Mouse (Mus musculus): ENCODE results near the gene Exoc7. TPM values are rescaled to one million over a fixed set of nuclear protein-coding genes. Genes with fewer than 3 reads are reported as not detected.
A peak's percentile ranks its signal among the peaks of the same experiment; 100 is the strongest.

Exoc7 gene
- polyA plus RNA-seq, 1 experiment from 2014 or later, result 63.6 TPM

DNA sequence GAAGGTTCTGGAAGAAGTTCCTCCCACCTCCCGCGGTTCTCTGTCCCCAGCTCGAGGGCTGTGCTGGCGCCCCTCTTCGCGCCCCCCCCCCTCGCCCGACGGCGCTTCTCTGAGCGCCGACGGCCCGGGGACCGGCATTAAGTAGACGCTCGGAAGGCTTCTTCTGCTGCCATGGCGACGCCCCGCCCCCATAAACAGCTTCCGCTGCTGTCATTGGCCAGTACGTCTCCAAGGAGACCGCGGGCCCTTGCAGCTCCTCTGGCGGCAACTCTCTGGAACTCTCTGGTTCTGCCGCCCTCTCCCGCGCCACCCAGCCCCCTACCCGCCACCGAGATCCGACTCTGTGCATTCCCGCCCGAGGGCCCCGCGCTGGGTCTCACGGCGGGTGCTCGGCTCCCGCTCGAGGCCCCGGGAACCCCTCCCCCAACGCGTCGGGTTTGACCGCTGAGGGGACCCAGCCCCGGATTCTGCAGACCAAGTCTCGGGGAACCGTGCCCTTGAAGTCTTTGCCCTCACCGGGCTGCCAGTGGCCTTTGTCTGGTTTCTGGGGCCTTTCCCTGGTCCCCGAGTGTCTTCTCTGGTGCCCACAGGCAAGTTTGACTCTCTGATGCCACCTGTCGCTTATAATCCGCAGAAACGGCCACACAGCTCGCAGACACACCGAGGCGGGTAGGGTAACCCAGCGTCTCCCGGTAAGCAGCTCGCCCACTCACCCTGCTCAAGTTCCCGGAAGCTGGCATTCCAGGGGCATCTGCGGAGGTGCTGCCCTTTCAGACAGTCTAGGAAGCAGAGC, 28.4 kb upstream of the Exoc7 start, which contains the start of gene Foxj1:
Gene Foxj1 (minus strand): TSS at position 156 of the 793 bp plus-strand sequence.
- DNase-seq (ENCODE audit: low read depth, low spot score) (peak; percentile 43), ATAC-seq (peak; percentile 23)
- TF ChIP-seq CTCF (IDR thresholded peaks at IDR 0.05), result no peak
- ChIA-PET CTCF (interaction anchor here (0.7 to 1.7 kb wide), 7 partner anchors 13 to 112 kb away, joined by 3 to 13 read pairs (median 3); no protein-coding TSS in a partner anchor), POLR2A (interaction anchor here (1.1 to 1.7 kb wide), 4 partner anchors 10 to 109 kb away, joined by 3 to 5 read pairs (median 4); no protein-coding TSS in a partner anchor)
- in situ Hi-C loops (cut with MboI; ENCODE audit: low pct_unique_long_range_greater_than_20kb), result no loop called here
- no peaks in the 10 kb centered on the region for H3K27me3 ChIP-seq

DNA sequence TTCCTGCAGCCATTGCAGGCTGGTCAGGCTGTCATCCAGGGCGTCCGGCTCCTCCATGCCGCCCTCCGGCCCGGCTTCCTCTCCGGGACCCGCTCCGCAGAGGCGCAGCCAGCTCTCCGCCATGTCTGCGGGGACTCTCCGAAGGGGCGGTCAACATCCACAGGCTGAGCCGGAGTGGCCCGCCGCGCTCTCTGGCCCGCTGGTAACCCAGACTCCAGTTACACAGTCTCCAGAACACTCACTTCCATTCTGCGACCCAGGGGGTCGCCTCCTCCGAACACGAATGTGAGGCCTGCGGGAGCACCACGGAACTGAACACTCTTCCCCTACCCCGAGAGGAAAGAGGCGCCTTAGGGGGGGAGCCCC, 27.4 kb upstream of the Exoc7 start:
- CTCF ChIA-PET, result no interaction called here
- POLR2A ChIA-PET, result no interaction called here
- no peak for TF ChIP-seq CTCF (IDR thresholded peaks at IDR 0.05)
- DNase-seq (ENCODE audit: low read depth, low spot score), result no peak
- H3K27me3 ChIP-seq, result no peaks in the 10 kb centered on the region
- ATAC-seq, result no peak
- in situ Hi-C loops (cut with MboI; ENCODE audit: low pct_unique_long_range_greater_than_20kb), result no loop called here

DNA sequence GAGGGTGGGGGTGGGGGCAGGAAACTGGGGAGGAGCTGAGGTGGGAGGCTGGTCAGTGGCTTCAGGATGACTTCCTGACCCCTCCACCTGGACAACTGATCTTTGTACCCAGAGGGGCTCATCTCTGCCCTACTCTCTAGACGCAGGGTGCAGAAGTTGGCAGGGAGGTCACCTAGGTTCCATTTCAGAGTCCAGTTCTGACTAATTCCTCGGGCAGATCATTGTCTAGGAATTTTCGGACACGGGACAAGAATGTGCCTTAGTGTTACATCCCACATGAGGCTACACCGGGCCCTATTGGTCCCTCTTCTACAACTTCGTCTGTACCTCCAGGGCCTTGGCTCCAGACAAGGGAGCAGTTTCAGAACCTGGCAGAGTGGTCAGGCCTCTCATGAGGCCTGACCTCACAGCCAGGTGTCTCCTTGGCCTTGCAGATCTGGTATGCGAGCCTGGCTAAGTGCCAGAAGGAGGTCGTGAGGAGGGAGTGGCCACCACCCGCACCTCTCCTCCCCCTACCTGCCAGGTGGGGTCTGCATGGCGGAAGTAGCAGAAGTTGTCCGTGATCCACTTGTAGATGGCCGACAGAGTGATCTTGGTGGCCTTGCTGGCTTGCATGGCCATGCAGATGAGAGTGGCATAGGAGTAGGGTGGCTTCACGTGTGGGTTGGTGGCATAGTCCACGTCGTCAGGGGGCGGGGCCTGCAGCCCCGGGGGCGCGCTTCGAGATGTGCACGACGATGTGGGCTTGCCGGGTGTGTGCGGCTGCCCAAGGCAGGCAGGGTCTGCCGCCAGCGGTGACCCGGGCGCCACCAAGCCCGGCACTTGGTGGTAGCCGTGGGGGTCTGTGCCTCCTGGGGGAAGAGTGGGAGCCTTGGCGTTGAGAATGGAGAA, 26.7 kb upstream of the Exoc7 start:
- in situ Hi-C loops (cut with MboI; ENCODE audit: low pct_unique_long_range_greater_than_20kb), result no loop called here
- H3K27me3 ChIP-seq, result no peaks in the 10 kb centered on the region
- no peak for TF ChIP-seq CTCF (IDR thresholded peaks at IDR 0.05)
- POLR2A ChIA-PET, result interaction anchor here (1.0 kb wide), 1 partner anchor 27 kb away, joined by 4 read pairs; the partner anchor contains the start of gene Exoc7
- DNase-seq (ENCODE audit: low read depth, low spot score) (peak; percentile 59), ATAC-seq (no peak)
- CTCF ChIA-PET, result no interaction called here

DNA sequence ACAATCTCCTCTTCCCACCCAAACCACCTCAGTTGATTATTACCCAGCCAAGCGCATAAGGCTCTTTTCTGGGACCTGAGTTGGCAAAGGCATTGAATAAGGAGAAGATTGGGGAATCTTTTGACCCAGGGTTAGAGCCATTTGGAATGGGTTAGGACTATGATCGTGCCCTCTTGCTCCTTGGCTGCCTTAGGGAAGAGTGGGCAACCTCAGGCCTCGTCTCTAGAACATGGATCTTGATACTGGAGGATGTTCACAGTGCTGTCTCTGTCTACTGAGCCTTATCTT, 25.9 kb upstream of the Exoc7 start:
- in situ Hi-C loops (cut with MboI; ENCODE audit: low pct_unique_long_range_greater_than_20kb), result no loop called here
- ATAC-seq (no peak), DNase-seq (ENCODE audit: low read depth, low spot score) (no peak)
- POLR2A ChIA-PET, result interaction anchor here (0.7 to 1.5 kb wide), 3 partner anchors 15 to 188 kb away, joined by 3 to 4 read pairs (median 4); partner anchors contain the start of gene Exoc7
- no peak for TF ChIP-seq CTCF (IDR thresholded peaks at IDR 0.05)
- CTCF ChIA-PET, result interaction anchor here (0.9 to 1.3 kb wide), 3 partner anchors 13 to 113 kb away, joined by 3 to 5 read pairs (median 3); no protein-coding TSS in a partner anchor
- no peaks in the 10 kb centered on the region for H3K27me3 ChIP-seq

DNA sequence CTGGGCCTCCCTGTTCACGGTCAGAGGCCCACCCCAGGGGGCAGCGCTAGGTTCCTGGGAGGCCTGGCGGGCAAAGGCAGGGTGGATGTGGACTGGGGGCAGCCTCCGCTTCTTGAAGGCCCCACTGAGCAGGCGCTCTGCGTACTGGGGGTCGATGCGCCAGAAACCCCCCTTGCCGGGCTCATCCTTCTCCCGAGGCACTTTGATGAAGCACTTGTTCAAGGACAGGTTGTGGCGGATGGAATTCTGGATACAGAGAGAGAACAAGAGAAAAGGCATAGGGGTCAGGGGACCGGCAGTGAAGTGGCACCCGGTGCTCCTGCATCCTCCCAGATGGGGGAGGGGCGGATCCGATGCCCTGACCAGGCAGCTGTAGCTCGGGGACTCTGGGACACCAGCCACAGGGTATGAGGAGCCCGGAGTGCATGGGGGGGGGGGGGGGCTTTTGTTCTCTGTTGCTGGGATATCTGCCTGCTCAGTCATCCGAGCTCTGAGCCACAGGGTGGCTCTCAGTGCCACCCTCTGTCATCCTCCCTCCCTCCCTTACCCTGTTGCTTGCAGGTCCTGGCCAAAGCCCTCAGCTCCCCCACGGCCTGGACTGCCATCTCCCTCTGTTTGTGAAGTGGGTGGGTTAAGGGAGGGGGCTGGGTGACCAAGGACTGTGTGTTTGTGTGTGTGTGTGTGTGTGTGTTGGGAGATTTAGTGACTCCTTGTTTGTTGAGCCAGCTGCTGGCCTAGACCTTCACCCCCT, 25.4 kb upstream of the Exoc7 start:
- ATAC-seq (peak; percentile 13), DNase-seq (ENCODE audit: low read depth, low spot score) (peak; percentile 48)
- in situ Hi-C loops (cut with MboI; ENCODE audit: low pct_unique_long_range_greater_than_20kb), result no loop called here
- POLR2A ChIA-PET, result interaction anchor here (0.7 to 1.5 kb wide), 3 partner anchors 14 to 187 kb away, joined by 3 to 4 read pairs (median 4); partner anchors contain the start of gene Exoc7
- no peaks in the 10 kb centered on the region for H3K27me3 ChIP-seq
- CTCF ChIA-PET, result interaction anchor here (0.9 to 1.3 kb wide), 3 partner anchors 12 to 114 kb away, joined by 3 to 5 read pairs (median 3); no protein-coding TSS in a partner anchor
- no peak for TF ChIP-seq CTCF (IDR thresholded peaks at IDR 0.05)

DNA sequence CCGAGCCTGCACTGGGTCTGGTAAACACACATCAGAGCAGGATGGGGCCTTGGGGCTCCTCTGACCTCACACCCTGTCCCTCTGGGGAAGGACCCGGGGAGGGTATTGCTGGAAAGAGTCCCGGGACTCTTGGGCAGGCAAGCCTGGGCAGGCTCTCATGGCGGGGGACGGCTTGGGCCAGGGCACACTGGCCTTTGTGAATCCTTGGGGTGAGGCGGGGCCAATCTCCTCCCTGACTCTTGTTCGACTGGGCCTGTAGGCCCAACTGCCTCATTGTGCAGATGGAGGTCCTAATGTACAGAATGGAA, 23.1 kb upstream of the Exoc7 start:
- ATAC-seq, result no peak

DNA sequence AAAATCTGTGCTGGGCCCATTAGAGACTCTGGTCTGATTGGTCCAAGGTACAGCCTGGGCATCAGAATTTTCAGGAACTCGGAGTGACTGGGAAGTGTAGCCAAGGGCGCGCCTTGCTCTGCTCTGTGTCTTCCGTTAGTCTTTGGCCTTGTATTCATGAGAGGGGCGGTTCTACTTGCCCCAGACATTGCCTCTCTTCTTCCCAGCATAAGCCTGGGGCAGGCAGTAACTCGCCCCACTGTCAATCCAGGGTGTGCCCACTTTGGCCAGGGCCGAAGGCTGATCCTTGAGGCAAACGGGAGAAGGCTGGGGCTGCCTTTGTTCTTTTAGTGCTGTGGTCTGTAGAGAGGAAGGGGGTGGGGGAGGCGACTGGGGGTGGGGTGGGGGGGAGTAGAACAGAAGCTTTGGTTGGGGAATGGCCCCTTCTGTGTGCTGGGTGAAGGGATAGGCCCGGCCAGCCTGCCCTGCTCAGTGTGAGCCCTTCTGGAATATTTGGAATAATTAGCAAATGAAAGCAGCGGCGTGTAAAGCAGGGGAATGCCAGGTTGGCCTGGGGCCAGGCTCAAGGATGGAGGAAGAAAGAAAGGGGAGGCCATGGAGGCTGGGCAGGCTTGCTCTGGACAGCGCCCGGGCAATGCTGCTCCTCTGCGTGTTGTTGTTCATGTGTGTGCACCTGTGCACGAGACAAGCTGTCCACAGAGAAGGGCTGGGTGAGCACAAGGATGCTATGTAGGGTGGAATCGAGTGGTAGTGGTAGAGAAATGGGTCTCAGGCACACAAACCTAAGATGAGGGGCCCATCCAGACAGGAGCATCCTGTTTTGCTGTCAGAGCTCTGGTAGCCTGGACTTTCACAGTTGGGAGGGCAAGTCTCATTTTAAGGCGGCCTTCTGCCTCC, 22.5 kb upstream of the Exoc7 start:
- ChIA-PET POLR2A (no interaction called here), CTCF (interaction anchor here (2.3 kb wide), 1 partner anchor 11 kb away, joined by 12 read pairs; no protein-coding TSS in a partner anchor)
- no peaks in the 10 kb centered on the region for H3K27me3 ChIP-seq
- TF ChIP-seq CTCF (IDR thresholded peaks at IDR 0.05), result no peak
- no peak for DNase-seq (ENCODE audit: low read depth, low spot score)
- in situ Hi-C loops (cut with MboI; ENCODE audit: low pct_unique_long_range_greater_than_20kb), result no loop called here
- no peak for ATAC-seq

More for the DNA sequence above, 23.1 kb upstream of the Exoc7 start:
- no peaks in the 10 kb centered on the region for H3K27me3 ChIP-seq
- no peak for TF ChIP-seq CTCF (IDR thresholded peaks at IDR 0.05)
- DNase-seq (ENCODE audit: low read depth, low spot score), result no peak
- POLR2A ChIA-PET, result no interaction called here
- CTCF ChIA-PET, result interaction anchor here (2.3 kb wide), 1 partner anchor 12 kb away, joined by 12 read pairs; no protein-coding TSS in a partner anchor
- in situ Hi-C loops (cut with MboI; ENCODE audit: low pct_unique_long_range_greater_than_20kb), result no loop called here

DNA sequence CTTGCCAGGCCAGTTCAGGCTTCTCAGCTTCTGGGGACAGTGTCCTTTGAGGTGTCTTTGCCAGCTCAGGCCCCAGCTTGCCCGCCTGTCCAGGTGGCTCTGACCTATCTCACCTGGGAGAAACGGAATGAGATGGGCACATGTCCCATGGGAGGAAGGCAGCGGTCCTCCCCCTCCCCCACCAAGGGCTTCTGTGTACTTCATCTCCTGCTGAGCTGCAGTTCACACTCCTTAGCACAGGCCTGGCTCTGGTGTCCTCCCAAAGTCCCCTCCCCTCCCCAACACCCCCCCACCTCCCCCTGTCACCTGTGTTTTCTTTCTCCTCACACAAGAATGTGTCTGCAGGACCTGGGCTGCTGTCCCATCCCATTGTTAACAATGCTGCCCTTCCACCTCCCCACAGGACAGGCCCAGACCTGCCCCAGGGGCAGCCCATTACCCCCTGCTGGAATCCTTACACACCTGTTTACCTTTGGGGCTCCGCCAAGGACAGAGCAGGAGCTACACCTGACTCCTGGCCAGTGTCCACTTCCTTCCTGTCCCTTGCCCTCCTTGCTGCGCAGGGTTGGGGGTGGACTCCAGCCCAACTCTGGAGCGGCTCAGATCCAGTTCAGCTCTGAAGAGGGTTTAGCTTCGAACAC, 20.1 kb upstream of the Exoc7 start:
- no peaks in the 10 kb centered on the region for H3K27me3 ChIP-seq
- no peak for DNase-seq (ENCODE audit: low read depth, low spot score)
- CTCF ChIA-PET, result no interaction called here
- no peak for TF ChIP-seq CTCF (IDR thresholded peaks at IDR 0.05)
- in situ Hi-C loops (cut with MboI; ENCODE audit: low pct_unique_long_range_greater_than_20kb), result no loop called here
- ATAC-seq, result no peak
- POLR2A ChIA-PET, result no interaction called here
